Mouse (Mus musculus): ENCODE results near the gene Sec14l4. TPM values are rescaled to one million over a fixed set of nuclear protein-coding genes. Genes with fewer than 3 reads are reported as not detected.
A peak's percentile ranks its signal among the peaks of the same experiment; 100 is the strongest.

Sec14l4 gene
- total RNA-seq, 2 experiments from 2014 or later = not detected

DNA sequence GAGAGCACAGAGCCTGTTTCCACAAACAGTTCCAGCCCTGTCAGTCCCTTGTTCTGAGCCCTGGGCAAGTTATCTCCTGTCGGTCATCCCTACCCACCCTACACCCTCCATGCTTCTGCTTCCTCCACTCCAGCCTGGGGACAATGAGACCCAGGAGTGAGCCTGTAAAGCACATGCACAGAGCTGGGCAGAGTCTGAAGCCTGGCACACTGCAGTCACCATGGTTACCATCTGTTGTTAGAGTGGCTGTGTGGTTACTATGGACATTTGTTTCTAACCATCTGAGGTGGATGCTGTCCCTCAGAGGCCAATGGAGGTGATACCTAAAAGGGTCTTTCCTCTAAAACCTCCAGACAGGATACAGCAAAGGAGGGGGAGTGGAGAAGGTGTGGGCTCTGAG, 38.4 kb downstream of the Sec14l4 start:
- intact Hi-C loops (cut with DNase I) = no loop called here
- DNase-seq = no peak

DNA sequence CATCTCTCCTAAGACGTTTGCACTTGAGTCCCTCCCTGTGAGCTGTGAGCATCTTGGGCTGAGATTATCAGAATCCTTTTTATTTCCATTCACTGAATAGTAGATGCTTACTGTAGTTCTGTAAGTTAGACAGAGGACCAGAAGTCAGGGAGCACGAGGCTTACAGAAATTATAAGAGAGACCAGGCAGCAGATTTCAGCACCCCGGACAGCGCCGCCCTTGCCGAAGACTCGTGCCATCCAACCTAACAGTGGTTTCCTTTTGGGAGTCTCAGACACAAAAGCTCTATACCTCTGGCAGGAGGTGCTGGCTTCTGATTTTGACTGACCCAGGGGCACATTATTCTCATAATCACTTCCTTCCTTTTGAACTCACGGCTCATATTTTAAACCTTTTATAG, 45.4 kb downstream of the Sec14l4 start:
- peak in 1 of 2 experiments; percentile 18 for DNase-seq
- intact Hi-C loops (cut with DNase I) = no loop called here

GRCm38 (mm10) chr11:4078267-4078933, 47.1 kb downstream of the Sec14l4 start:
- no peak for DNase-seq
- intact Hi-C loops (cut with DNase I) = loop anchor here (2.0 kb wide), 1 partner anchor 34 kb away; no protein-coding TSS in a partner anchor

DNA sequence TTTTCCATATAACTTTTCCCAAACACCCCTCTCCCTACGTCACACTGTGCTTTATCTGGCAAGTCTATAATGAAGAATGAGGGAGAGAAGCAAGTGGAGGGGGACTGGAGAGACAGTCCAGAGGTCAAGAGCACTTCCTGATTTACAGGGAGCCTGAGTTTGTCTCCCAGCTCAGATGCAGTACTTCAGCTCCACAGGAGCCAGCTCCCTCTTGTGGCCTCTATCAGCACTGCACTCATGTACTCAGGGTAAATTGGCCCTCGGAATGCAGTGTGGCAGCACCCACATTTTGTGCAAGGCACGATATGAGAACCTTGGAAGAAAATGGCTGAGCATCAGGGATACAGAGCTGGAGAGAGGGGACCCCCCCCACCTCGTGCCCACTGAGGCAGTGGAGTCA, 49.0 kb downstream of the Sec14l4 start:
- intact Hi-C loops (cut with DNase I) = loop anchor here (2.0 kb wide), 1 partner anchor 27 kb away; no protein-coding TSS in a partner anchor
- peak in 1 of 2 experiments; percentile 21 for DNase-seq

DNA sequence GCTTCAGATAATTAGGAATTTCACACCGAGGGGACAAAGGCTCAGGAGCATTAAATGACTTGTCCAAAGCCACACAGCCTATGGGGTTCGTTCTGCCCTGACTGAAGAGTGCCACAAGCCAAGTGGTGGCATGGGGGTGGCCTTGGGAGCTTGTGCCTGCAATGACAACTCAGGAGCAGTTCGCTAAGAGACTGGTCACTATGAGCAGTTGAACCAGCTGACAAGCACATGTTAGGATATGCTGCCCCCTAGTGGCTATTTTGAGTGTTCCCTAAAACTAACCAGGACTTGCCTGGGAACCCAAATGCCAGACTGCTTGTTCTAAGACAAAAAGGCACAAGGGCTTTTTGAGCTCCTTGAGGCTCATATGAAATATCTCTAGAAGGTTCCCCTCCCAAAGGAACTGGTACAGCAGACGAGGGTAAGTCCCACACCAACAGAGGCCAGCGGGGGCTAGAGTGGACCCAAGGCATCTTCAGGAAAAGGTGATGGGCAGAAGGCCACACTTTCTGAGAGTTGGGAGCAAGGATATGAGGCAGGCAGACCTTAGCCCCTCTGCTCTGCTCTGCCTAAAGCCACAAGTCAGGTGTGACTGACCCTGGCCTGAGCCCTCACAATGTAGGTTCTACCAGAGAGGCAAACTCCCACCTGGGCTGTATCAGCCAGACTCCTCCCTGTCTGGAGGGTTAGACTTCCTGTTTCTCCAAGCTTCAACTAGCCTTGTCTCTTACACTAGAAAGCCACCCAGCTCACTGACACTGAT, 52.2 kb downstream of the Sec14l4 start:
- DNase-seq = no peak
- intact Hi-C loops (cut with DNase I) = loop anchor here (1.0 kb wide), 1 partner anchor 82 kb away; no protein-coding TSS in a partner anchor

DNA sequence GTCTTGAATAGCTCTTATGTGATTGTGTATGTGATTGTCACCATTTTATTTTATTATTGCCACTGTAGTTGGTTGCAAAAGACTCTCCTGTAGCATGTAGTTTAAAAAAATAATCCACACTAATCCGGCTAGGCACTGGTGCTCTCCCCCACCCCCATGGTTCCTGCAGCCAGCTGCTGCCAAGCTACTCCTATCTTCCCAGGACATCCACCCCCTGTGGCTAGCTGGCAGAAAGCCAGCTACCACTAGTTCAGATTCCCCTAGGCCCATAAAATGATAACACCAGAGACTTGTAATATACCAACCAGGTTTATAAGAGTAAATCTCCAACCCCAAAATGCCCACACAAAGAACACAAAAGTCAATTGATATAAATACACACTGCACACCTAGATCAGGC, 55.0 kb downstream of the Sec14l4 start:
- DNase-seq = no peak
- intact Hi-C loops (cut with DNase I) = no loop called here

DNA sequence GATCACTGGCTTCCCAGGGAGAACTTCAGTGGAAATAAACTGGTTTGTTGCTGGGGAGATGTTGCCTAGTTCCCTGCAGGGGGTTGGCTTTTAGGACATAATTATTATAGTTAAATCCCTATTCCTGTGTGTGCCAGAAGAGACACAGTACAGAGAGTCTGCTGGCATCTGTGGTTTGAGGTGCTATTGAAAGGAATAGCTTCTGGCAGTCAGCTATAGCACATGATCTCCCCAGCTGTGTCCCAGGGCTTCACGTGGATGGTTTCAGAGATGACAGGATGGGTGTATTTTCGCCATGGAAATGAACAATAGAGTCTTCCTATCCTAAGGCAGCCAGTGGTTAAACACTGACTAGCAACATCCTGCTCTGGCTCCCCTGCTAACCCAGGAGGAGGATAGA, 56.0 kb downstream of the Sec14l4 start:
- intact Hi-C loops (cut with DNase I) = no loop called here

DNA sequence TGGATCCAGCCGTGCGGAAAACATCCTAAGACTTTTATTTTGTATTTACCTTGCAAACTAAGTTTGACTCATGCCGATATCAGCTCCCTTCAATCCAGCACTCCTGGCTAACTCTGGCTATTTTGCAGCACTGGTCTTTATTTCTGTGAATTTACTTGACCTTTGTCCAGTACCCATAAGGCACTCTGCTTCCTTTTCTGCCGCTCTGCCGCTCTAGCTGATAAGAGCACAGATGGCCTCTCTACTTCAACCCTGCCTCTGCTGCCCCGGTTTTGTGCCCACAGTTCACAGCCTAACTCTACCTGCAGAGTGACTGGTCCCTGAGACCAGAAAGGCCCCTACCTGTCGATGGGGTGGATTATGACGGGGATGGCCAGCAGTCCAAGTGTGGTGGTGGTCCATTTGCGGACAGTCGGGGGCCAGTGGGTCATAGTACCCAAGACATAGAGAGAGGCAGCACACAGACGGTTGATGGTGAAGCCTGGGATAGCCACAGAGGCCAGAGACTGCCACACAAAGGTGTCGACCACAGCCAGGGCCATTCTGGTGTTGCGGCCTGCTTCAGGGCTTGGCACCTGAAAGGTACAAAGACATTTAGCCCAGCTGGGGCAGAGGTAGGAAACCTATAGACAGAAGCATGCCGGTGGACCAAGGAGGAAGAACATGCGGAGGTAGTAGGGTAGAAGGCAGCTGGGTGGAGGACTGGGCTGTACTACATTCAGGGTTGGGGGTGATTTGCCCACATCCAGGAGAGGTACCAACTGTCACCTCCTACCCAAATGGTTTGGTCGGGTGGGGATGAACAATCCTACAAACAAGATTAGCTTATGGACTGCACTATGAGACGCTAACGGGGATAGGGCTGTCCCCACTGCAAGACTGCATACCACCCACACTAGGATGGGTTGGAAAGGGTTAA, 62.5 kb downstream of the Sec14l4 start:
- DNase-seq = no peak

More for the DNA sequence above, 56.0 kb downstream of the Sec14l4 start:
- DNase-seq = no peak

DNA sequence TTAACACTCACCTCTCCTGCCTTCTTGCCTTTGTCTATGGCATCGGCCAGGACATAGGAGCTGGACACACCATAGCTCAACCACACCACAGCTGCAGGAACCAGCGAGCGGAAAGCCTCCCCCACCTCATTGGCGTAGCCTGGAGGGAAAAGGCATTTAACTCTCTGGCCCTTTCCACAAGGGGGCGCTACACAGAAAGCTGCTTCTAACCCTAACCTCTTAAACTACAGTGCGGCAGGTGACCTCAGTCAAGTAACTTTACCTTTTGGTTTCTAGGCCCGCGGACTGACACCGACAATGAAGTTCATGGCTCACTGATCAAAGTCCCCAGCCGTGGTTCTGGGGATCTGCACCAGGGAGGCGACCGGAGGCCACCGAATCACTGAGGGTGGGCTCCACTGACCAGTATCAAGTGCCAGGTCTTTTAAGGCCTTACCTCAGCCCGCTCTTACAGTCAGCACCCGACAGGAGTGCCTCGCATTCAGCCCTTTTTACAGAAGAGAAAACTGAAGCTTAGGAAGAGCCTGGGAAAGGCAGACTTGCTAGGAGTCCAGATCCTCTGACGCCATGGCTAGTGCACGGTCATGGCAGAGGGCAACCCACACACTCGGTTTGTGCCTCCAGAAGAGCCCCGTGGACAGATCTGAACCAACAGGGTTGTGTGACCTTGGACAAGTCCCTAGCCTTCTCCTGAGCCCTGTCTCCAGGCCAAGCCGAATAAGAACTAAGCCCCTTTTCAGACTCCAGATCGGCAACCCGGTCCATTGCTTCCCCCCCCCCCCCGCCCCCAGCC, 63.3 kb downstream of the Sec14l4 start:
- intact Hi-C loops (cut with DNase I) = loop anchor here (2.0 kb wide), 1 partner anchor 28 kb away; the partner anchor contains the start of gene Sec14l2

More for the DNA sequence above, 62.5 kb downstream of the Sec14l4 start:
- intact Hi-C loops (cut with DNase I) = loop anchor here (2.0 kb wide), 1 partner anchor 29 kb away; the partner anchor contains the start of gene Sec14l2

DNA sequence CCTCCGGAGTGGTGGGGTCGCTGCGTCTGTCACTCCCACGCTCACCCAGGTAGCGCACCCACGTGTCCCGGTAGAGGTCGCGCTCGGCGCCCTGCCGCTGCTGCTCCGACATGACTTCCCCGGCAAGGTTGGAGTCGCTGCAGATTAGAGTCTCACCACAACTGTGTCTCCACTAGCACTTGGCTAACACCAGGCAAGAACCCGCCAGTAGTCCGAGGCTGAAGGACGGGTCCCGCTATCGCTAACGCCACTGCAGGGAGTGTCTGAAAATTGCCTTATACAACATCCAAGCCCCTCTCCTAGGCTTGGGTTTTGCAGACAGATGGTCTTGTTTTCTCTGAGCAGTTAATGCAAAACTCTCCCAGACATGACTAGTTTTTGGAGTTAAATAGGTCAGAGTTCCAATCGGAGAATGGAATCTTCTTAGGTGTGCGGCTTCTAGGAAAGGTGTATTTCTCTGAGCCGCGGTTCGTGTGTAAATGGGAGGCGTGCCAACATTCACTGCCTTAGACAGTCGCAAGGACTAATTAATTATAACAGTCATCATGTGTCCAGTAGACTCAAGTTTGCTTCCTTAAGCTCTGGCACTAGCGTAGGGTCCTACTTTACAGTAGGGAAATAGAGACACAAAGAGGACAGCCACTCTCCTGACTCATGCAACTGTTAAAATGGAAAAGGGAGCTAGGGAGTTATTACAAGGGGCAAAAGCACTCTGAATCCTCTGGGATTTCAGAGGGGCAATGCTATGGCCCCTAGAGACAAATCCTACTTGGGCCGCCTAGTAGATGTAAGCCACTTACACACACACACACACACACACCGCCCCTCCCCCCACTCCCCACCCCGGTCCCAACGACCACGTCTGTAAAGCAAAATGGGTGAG, 64.2 kb downstream of the Sec14l4 start, which contains the start of gene Mtfp1:
Mtfp1 (minus strand) TSS at position 275 of the 883 bp plus-strand sequence.
- intact Hi-C loops (cut with DNase I) = loop anchor here (2.0 kb wide), 1 partner anchor 27 kb away; the partner anchor contains the start of gene Sec14l2

More for the DNA sequence above, 63.3 kb downstream of the Sec14l4 start:
- peak in 1 of 2 experiments; percentile 60 for DNase-seq

DNA sequence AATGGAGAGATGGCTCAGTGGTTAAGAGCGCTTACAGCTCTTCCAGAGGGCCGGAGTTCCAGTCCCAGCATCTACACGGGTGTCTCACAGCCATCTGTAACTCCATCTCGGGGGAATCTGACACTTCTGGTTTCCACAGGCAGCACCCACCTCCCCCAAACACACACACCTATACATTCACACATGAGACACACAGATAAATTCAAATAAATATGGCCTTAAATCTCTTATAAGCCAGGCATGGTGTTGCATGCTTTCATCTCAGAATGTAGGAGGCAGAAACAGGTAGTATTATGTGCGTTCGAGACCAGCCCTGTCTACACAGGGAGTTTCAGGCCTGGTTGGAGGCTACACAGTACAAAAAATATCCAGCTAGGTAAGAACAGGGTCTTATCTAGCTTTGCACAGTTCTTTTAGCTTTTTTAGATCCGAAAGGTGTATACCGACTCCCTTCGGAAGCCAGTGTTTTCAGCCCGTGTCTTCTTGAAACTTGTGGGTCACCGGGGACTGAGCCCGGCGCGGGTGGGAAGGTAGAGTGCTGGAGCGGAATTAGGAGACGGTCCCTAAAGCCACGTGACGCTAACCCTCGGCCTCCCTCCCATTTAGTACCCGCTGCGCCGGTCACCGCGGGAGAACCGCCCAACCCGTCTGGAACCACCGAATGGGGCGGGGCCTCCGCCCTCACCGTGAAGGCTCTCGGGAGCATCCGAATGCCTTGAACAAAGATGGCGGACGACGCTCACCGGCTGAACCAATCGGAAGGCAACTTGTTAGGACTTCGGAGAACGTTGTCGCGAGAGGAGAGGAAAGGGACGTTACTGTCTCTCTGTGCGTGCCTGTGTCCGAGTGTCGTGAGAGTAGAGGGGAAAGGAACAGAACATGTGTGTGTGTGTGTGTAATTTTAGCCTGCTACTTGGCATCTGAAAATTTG, 65.1 kb downstream of the Sec14l4 start:
- DNase-seq = peak; percentile 96 to 98
- intact Hi-C loops (cut with DNase I) = no loop called here

More for the DNA sequence above, 64.2 kb downstream of the Sec14l4 start, which contains the start of gene Mtfp1:
- peak; percentile 27 to 45 for DNase-seq

DNA sequence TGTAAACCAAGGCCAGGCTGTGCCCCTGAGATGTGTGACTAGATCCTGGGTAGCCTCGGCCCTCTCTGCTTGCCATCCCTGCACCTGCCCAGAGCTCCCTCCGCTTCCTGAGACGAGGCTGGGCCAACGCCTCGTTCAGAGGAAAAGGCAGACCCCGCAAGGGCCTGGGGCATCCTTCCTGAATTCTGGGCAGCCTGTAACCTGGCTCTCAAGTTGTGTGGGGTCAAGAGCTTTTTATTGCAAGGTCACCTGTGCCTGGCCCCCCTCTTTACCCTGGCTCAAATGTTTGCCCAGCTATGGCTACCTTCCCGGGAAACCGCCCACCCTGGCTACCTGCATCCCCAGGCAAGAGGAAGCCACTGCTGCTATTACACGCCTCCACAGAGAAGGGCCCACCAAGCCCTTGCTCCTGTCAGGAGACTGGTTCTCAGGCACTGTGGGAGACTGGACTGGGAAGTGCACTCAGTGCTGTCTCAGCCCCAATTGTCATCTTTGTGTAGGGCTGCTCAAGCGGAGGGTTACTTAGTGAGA, 65.9 kb downstream of the Sec14l4 start:
- intact Hi-C loops (cut with DNase I) = no loop called here

More for the DNA sequence above, 65.9 kb downstream of the Sec14l4 start:
- no peak for DNase-seq

Other genes starting within 250 kb of the Sec14l4 start
- gene Osbp2, start 167.6 kb upstream of the Sec14l4 start, total RNA-seq (2021) = under 1 TPM; 0.30 to 0.66 TPM
- under 1 TPM; 0.10 to 0.13 TPM for gene 4921536K21Rik, start 136.4 kb upstream of the Sec14l4 start, total RNA-seq (2021)
- gene Dusp18, start 136.2 kb upstream of the Sec14l4 start, total RNA-seq (2021) = 10 to 100 TPM in 1 of 2 experiments, 1 to 10 TPM in 1; 5.9 to 11.4 TPM
- 10 to 100 TPM; 20.4 to 21.2 TPM for gene Slc35e4, start 116.8 kb upstream of the Sec14l4 start, total RNA-seq (2021)
- gene Tcn2, start 99.3 kb upstream of the Sec14l4 start, total RNA-seq (2021) = 10 to 100 TPM; 15.3 to 15.5 TPM
- 10 to 100 TPM; 31.3 to 35.5 TPM for gene Pes1, start 67.5 kb upstream of the Sec14l4 start, total RNA-seq (2021)
- gene 4930556J24Rik, start 54.7 kb upstream of the Sec14l4 start, total RNA-seq (2021) = not detected
- gene Gal3st1, start 47.8 kb upstream of the Sec14l4 start, total RNA-seq (2021) = under 1 TPM; 0.26 to 0.42 TPM
- not detected for gene Sec14l3, start 33.4 kb downstream of the Sec14l4 start, total RNA-seq (2021)
- 10 to 100 TPM; 52.1 to 53.4 TPM for gene Mtfp1, start 64.0 kb downstream of the Sec14l4 start, total RNA-seq (2021)
- gene Sec14l2, start 92.0 kb downstream of the Sec14l4 start, total RNA-seq (2021) = under 1 TPM; 0.33 to 0.42 TPM
- gene Rnf215, start 103.7 kb downstream of the Sec14l4 start, total RNA-seq (2021) = 1 to 10 TPM; 4.4 to 5.5 TPM
- 1 to 10 TPM; 2.6 to 2.8 TPM for gene Ccdc157, start 128.8 kb downstream of the Sec14l4 start, total RNA-seq (2021)
- 10 to 100 TPM; 16.2 to 17.0 TPM for gene Sf3a1, start 128.9 kb downstream of the Sec14l4 start, total RNA-seq (2021)
- gene Tbc1d10a, start 155.3 kb downstream of the Sec14l4 start, total RNA-seq (2021) = 1 to 10 TPM; 3.7 to 4.4 TPM
- gene Castor1, start 186.8 kb downstream of the Sec14l4 start, total RNA-seq (2021) = 1 to 10 TPM; 2.2 to 3.0 TPM
- gene Osm, start 205.0 kb downstream of the Sec14l4 start, total RNA-seq (2021) = not detected
- under 1 TPM; 0.13 to 0.52 TPM for gene Lif, start 226.1 kb downstream of the Sec14l4 start, total RNA-seq (2021)

All from gastrocnemius, postnatal 36 days (tissue).